Mouse (Mus musculus) heart, postnatal 4 days (tissue): ENCODE measurements around the gene Syn3. TPM values are rescaled to one million over a fixed set of nuclear protein-coding genes. Genes with fewer than 3 reads are reported as not detected.

Experiments used
- DNase-seq: peaks from one replicate; pipeline ENCODE4 v3.0.0; 2021
- total RNA-seq, 2 experiments: library from RNA; stranded (reverse); gene quantifications; 2 replicates each; pipeline ENCODE4 v1.2.3; 2021

Gene Syn3
- total RNA-seq, 2 experiments from 2014 or later: 0.38 to 0.60 TPM

DNA sequence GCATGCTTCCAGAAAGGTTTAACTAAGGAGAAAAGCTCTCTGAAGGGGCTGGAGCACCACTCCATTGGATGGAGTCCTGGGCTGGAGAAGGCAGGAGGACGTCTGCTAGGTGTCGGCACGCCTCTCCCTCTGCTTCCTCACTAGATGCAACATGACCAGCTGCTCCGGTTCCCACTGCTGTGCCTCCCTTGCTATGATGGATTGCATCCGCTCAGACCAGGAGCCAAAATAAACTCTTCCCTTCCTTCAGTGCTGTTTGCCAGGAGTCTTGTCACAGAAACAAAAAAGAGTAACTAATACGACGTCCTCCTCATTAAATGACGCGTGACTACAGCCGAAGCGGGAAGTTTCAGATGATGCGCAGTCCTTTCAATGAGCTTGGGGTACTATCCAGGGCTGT lies 129.9 kb downstream of the Syn3 start:
- DNase-seq: peak; percentile 41

DNA sequence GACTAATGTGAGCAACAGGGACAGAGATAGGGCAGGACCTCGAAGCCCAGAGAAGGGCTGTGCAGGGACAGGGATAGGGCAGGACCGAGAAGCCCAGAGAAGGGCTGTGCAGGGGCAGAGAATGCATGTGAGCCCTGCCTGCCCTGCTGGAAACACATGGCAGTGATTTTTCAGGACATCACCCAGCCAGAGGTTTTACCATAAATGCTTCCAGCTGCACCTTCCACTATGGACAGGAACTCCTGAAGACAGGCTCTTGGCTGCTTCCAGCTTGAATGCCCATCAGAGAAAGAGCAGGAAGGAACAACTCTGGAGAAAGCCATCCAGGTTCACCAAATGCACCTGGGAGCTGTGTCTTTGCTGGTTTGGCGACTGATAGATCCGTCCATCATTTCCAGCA lies 131.3 kb downstream of the Syn3 start:
- DNase-seq: no peak

DNA sequence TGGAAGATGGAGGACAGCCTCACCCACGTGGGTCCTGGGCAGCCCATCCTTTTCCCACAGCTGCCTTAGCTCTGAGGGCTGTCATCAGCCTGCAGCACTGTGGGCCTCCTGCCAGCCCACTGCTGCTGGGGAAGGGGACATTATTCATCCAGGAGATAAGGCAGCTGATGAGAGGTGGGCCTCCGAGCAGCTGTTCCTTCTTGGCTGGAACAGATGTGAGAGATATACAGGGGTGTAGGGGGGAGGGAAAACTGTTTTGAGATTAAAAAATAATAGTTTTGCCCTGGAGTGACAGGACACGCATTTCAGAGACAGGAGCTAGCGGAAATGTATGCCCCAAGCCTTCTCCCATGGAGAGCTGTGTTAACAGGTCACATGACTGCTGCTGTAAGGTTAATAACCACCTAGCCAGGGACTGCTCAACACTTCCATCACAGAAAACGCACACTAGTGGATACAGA lies 133.0 kb downstream of the Syn3 start:
- peak; percentile 83 for DNase-seq

DNA sequence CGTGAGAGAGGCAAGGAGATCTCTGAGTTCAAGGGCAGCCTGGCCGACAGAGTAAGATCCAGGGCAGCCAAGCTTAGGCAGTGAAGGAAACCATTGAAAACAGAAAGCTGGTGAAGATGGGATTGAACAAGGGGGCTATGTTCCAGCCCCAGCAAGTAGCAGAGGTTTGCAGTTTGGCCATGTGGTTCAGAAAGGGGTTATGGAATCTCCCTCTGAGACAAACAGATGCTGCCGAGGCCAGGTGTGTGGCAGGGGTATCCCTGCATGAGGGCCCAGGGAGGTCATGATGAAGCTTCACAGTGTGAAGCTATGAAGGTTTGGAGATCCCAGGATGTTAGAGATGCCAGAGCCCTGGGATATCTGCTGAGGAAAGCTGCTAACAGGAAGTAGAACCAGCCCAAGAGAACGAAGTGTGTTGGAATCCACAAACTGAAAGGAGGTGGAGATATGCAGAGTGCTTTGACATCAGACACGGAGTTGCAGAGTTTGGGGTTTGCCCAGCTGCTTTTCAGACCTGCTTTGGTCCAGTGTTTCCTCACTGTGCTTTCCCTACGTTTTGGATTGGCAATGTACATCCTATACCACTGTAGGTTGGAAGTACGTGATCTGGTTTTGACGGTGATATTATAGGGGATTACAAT lies 134.9 kb downstream of the Syn3 start:
- no peak for DNase-seq

DNA sequence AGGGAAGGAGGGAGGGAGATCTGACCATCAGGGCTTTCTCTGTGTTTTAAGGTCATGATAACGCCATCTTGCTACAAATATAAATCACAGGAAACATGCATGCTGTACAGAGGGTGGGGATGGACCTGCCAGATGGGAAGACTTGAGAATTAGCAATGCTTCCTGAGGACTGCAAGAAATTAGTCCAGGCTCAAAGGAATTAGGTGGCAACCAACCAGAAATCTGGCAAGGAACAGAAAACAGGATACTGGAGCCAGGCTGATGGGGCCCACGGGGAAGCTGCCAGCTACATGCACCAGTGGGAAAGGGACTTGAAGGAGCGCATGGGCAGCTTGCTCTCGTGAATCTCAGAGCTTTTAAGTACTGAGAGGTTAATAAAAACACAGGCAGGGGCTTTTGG lies 139.0 kb downstream of the Syn3 start:
- DNase-seq: no peak

DNA sequence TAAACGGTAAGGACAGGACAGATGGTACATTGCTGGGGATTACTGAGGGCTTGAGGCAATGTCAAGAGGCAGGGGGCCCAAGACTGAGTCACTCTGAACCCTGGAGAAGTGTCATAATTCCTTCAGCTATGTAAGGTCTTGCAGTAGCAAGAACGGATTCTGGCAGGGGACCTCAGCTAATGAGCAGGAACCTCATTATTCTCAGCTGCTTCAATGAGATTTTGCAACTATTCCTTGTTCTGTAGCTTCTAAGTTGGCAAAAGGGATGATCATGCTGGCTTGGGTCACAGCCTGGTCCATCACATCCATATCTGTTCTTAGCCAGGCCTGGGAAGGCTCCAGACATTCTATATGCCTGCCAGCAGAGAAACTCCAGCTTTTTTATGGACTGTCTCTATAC lies 139.5 kb downstream of the Syn3 start:
- DNase-seq: no peak

DNA sequence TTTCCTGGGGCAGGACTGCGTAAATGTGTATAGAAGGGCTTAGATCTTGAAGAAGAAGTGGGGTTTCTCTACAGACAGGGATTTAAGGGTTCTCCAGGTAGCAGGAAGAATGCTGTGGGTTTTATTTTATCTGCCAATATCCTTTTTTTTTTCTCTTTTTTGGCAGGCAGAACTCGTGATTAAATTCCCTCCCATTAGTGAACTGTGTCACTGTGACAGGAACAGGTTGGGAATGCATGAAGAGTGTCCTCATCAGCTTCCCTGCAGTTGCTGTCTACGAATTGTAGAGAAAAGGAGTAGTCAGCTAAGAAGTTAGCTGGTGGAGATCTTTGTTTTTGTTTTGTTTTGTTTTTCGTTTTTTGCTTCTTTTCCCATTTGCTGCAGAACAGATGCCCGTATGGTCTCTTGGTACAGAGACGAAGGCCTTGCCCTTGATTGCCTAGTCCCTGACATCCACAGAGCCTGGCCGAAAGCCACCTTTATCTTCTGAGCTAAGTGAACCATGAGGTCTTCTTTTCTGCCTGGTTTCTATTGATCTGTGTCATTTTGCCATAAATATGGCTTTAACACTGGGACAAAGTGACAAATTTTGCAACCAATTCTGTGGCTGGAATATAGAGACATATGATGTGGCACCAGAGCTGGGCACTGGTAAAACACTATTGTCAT lies 140.3 kb downstream of the Syn3 start:
- DNase-seq: no peak

DNA sequence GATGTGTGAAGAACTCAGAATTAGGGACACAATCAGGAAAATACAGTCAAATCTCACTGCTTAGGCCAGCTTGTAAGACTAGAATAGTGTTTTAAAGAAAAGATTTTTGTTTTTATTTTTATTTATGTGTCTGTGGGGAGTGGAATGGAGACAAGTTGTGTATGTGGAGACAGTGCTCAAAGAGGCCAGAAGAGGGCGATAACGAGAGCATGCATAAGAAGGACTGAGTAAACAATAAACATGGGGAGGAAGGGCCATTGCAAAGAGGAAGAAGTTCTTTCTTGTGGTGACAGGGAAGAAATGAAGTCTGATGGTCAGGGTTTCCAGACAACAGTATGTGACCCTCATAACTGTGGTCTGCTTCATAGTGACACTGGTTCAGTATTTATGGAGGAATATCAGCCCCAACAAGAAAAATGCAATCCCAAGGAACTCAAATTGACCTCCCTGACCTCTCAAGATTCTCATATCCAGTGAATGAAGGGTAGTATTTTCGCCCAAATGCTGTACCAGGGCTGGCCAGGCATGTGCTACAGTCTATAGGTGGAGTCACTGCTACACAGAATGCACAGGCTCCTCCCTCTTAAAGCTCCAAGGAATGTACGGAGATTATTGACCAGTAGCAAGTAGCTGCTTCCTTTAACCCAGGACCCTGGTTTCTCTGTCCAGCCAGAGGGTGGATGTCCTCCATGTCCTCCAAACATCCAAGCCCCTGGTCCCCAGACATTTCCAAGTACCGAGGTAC lies 141.7 kb downstream of the Syn3 start:
- DNase-seq: peak; percentile 43

DNA sequence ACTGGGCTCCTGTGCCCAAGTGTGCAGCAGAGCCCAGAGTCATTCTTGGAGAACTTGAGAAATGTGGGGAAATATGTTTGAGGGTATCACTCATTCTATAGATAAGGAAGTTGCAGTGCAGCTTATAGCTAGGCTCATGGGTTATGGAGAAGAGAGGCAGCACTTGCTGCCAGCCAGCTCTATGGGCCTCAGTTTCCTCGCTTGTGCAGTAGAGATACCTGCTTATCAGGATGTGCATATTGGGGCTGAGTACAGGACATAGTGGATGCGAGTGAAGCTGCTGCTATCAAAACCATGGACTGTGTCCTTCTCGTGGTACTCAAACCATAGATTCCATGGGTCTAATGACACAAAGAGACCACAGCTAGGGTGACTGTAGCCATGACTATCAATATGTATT lies 146.2 kb downstream of the Syn3 start:
- DNase-seq: no peak

DNA sequence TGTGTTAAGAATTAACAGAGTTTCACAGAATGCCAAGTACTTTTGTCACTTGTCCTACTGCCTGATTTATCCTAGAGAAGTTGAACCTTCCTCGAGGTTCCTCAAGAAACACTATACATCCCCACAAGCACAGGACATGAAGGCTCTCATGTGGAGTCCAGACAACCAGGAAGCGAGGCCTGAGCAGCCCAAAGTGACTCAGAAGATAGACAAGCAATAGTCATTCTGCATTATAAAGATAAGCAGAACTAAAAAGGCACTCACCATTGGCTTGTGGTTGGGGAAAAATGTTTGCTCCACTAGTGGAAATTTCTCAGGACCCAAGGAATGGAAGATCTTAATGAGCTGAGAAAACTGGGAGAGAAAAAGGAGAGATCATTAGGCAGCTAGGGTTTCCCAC lies 147.4 kb downstream of the Syn3 start:
- DNase-seq: no peak

DNA sequence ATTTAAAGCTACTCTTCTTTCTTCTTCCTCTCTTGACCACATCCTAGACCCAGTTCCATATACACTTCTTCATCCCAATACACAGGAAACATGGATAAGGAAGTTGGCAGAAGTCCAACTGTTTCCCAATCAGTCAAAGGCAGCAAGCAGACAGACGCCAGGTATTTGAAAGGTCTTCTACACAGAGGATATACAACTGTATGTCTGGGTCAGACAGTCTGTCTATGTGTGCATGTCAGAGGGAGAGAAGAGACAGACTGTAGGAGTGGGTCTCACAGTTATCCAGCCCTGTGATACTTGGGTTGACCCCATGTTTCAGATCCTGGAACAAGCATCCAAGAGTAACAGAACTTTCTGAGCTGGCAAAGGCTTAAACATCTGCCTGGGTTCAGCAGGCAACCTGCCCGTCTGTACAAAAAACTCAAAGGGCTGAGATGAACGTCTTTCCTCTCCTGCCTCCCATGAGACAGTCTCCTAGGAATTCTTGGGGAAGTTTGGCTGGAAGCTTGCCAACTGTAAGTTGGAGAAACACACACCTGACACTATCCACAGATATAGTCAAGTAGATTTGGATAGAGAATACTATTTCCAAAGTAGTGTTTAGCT lies 152.4 kb downstream of the Syn3 start:
- no peak for DNase-seq

DNA sequence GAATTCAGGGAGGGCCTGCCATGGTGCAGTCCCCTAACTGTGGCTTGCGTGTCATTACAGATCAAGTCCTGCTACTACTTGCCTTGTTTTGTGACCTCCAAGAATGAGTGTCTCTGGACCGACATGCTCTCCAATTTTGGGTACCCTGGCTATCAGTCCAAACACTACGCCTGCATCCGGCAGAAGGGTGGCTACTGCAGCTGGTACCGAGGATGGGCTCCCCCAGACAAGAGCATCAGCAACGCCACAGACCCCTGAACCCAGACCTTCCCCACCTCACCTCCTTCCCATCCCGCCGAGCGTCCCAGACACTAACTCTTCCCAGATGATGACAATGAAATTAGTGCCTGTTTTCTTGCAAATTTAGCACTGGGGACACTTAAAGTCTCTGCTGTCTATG lies 153.1 kb downstream of the Syn3 start:
- DNase-seq: no peak

DNA sequence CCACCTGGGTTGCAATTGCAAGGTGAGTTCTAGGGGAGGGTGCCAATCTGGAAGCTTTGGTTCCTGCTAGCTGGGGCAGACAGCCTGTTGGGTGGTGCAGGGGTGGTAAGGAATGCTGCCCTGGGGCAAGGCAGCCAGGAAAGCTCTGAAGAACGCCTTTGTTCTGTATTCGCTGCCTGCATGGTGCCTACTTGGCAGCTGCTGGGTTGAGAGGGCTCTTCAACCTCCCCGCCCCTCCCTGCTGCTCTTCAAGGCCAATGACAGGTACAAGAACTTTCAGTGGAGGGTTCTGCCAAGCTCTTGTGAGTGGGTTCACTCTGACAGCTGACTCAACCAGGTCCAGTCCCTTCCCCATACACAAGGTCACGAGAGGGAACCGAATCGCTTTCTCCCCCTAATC lies 154.0 kb downstream of the Syn3 start:
- no peak for DNase-seq

DNA sequence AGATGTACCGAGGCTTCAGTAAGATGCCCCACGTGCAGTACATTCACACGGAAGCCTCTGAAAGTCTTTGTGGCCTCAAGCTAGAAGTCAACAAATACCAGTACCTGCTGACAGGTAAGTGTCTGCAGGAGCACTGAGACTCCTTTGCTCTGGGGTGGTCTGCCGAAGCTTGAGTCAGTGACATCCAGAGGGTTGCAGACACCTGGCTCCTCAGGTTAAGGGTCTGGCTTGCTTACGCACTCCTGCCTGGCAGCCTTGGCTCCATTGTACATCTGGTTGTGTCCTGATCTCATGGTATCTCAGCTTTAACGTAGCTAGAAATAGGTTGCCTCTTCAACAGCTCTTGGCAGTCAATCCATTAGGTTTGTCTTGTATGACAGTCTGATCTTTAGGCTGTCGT lies 154.8 kb downstream of the Syn3 start:
- DNase-seq: no peak

DNA sequence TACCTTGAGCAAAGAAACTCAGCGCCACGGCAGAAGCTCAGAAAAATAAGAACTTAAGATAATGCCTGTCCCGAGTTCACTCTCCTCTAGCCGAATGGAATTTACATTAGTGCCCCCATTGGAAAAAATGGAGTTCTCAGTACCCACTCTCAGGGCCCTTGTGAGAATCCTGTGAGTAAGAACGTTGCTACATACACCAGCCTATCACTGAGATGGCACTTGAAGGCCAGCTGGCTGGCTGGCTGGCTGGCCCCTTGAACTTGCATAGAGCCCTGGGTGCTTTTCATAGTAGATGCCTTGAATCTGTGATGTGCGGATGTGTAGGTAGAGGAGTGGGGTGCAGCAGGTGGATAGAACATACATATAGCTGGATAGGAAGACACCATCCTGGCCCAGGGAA lies 155.3 kb downstream of the Syn3 start:
- DNase-seq: no peak

DNA sequence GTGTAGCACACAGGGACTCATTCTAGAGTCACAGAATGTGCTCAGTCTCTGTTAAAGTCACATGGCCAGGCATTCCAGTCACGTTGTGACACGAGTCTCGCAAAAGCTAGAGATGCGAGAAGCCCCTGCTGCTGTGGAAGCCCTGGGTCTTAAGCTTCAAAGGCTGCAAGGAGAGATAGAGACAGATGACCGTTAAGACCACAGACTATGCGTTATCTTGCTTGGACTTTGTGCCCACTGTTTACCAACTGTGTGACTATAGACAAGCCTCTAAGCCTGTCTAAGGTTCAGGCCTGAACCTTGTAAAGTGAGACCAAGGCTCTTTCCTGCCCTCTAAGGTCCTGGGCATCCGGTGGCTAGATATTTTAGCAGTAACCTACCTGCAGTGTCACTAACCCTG lies 156.0 kb downstream of the Syn3 start:
- no peak for DNase-seq

DNA sequence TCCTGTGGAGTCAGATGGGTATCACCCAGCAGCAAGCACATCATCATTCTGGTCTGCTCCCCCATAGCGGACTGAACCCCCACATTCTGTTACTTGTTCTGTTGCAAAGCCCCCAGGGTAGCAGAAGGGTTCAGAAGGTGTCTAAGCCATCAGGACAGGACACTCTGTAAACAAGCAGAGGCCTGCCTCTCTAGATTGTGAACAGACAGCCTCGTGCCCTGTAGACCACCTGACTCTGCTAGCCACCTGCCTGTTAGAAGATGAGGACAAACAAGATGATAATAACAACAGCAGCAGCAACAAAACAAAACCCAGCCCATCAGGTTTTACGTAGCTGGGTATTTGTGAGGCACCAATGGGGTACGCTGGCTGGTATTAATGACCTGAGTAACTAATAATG lies 156.5 kb downstream of the Syn3 start:
- DNase-seq: no peak

DNA sequence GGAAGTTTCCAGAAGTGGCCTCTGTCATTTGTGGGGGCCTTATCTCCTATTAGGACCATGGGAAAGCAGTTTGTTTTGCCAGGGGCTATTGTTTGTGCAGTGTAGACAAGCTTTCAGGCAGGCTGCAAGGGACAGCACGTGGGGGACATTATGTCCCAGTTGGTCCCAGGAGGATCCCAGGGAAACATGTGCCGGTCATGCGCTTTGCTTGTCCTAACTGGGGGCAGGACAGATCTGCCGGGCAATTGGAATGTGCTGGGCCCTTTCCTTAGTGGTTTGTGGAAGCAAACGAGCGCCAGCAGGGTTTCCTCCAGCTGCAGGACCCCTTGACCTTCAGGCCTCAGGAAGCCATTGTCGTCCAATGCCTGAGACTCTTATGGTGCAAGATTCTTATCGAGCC lies 157.1 kb downstream of the Syn3 start:
- DNase-seq: peak; percentile 81

DNA sequence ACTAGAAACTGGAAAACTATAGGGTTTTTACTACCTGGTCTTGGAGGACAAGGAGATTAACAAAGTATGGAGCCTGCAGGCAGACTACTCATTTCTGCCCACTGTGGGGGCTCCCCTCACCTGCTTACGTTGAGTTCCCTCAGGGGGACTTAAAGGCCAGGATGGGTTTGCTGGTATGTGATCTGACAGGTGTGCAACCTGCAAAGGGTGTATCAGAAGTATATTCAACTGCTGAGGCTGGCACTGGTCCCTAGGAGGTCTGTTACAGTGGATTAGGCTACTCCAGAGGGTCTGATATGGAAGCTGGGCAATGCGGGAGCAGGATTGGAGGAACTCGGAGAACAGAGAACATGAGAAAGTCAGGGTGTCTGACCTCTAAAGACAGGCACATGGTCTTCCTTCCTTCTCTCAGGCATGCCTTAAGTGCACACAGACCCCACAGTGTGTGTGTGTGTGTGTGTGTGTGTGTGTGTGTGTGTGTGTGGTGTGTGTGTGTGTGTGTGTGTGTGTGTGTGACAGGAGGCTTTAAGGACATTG lies 157.6 kb downstream of the Syn3 start:
- no peak for DNase-seq

DNA sequence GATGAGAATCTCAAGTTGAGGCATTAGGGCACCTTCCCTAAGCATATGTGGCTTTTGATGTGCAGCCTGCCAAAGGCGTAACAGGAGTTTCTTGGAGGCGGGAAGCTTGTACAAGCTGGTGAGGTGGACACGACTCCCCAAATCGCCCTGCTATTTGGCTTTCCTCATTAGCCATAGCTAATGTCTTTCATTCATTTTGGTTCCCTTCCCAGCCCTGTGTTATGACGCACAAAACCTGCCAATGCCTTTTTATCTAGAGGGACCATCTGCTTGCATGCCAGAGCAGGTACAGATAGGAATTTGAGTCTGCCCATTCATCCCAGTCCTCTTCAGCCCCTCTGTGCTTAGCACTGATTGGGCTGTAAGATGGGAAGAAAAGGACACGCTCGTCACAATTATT lies 158.3 kb downstream of the Syn3 start:
- DNase-seq: no peak

DNA sequence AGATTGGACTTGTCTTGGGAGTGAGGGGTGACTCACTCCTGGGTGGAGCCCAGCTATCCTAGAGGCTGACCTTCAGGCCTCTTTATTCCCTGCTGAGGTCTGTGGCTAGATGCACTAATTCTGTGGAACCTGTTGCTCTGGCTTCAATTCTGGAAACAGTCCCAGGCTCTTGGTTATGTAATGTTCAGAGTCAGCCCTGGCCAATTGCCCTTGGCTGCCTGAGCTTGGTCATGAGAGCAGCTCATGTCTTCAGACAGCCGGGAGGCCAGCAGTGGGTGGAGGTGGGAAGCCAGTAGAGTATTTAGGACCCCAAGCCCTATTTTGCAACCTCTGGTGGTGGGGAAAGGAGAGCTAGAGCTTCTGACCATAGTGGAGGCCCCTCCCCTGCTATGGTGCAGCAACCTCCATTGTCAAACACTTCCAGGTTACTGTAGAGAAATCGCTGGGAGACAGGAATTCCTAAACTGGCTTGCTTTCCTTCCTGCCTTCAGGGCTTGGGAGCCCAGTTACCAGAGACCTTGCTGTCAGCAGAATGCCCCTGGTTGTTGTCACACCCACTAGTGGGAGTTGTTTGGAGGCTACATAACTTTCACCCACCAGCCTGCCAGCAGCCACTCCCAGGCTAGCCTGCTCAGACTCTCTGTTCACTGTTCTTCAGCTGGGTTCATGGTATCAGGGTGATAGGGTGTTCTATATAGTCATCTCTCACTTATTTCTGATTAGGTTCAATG lies 158.9 kb downstream of the Syn3 start:
- peak; percentile 92 for DNase-seq

DNA sequence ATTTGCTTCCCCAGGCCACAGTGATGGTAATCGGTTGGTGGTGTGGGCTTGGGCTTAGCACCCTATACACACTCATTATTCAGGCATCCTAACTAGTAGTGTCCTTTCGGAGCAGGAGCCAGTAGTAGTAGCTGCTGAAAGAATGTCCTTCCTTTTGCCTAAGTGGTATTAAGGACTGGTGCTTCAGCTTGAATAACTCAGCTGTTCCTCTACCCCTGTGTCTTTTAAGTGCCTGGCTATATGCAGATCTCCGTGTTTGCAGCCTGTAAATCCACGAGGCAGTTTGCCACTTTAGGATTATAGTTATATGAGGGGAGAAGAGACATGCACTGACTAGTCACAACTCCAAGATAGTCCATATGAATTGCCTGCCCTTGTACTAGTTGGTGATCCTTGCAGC lies 159.6 kb downstream of the Syn3 start:
- DNase-seq: no peak
